Mouse (Mus musculus) testis, adult 2 months (tissue): ENCODE data around the gene Kifap3. TPM values are rescaled to one million over a fixed set of nuclear protein-coding genes. Genes with fewer than 3 reads are reported as not detected.

Experiments
- H3K27ac ChIP-seq: fragments of 200-500 bp; 2 replicates; pipeline ENCODE4 v1.5.1; 2012; ENCODE audit warnings: low read depth, low read length; ENCODE audit not compliant: control insufficient read depth, insufficient read depth
- H3K27me3 ChIP-seq: fragments of 200-500 bp; 2 replicates; pipeline ENCODE4 v1.6.1; 2012; ENCODE audit warnings: mild to moderate bottlenecking, low read length, moderate library complexity; ENCODE audit not compliant: control insufficient read depth, insufficient read depth
- H3K36me3 ChIP-seq: fragments of 200-500 bp; 2 replicates; pipeline ENCODE4 v1.6.1; 2012; ENCODE audit warnings: mild to moderate bottlenecking, low read length; ENCODE audit not compliant: control insufficient read depth, insufficient read depth
- H3K4me1 ChIP-seq: fragments of 200-500 bp; 2 replicates; pipeline ENCODE4 v1.6.1; 2012; ENCODE audit warnings: low read length; ENCODE audit not compliant: control insufficient read depth, insufficient read depth
- H3K4me3 ChIP-seq: fragments of 200-500 bp; 2 replicates; pipeline ENCODE4 v1.5.1; 2012; ENCODE audit warnings: low read depth, mild to moderate bottlenecking, low read length, moderate library complexity, mixed read lengths; ENCODE audit not compliant: control insufficient read depth
- CTCF ChIP-seq: fragments of 200-500 bp; IDR thresholded peaks from 2 replicates; pipeline ENCODE4 v1.5.1; 2012; ENCODE audit warnings: low read depth, mild to moderate bottlenecking, inconsistent platforms, low read length, moderate library complexity; ENCODE audit not compliant: control insufficient read depth, insufficient read depth, insufficient replicate concordance
- POLR2A ChIP-seq: fragments of 200-500 bp; IDR thresholded peaks from 2 replicates; pipeline ENCODE4 v1.6.1; 2012; ENCODE audit warnings: low read depth, mild to moderate bottlenecking, inconsistent platforms, low read length, moderate library complexity; ENCODE audit not compliant: control insufficient read depth
- polyA plus RNA-seq: library from polyadenylated mRNA; depleted of rRNA; stranded (reverse); fragments of >200 nt; gene quantifications from 2 replicates; pipeline ENCODE4 v1.2.3, GENCODE M21; 2012

Kifap3 gene
- polyA plus RNA-seq, 1 experiment = 62.6 TPM

GRCm38 (mm10) chr1:163898291-163898764 is 118.9 kb downstream of the Kifap3 start:
- no peak for TF ChIP-seq POLR2A
- TF ChIP-seq CTCF = no peak
- Histone ChIP-seq H3K4me3 (no peak overlapping the region), H3K27me3 (no peaks in the 10 kb centered on the region), H3K4me1 (no peaks in the 10 kb centered on the region), H3K36me3 (no peaks in the 10 kb centered on the region), H3K27ac (no peak overlapping the region)

GRCm38 (mm10) chr1:163899575-163899974 is 120.2 kb downstream of the Kifap3 start:
- no peaks in the 10 kb centered on the region for H3K36me3 ChIP-seq
- H3K27me3 ChIP-seq = no peaks in the 10 kb centered on the region
- TF ChIP-seq POLR2A = no peak
- no peak for TF ChIP-seq CTCF
- no peak overlapping the region for H3K4me3 ChIP-seq
- H3K4me1 ChIP-seq = no peaks in the 10 kb centered on the region
- H3K27ac ChIP-seq = no peak overlapping the region

DNA sequence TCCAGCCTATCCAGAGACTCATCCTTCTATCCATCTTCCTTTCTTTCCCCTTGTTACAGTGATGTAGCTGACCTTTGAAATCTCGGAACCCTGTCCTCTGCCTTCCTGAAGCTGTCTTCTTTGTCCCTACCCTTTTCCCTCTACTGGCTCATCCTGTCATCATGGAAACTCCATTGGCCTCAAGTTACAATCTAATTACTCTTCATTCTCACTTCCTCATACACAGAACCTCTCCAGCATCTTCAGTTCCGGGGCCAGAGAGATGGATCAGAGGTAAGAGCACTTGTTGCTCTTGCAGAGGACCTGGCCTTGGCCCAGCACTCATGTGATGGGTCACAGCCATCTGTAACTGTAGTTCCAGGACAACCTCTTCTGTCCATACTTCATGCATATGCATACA is 120.8 kb downstream of the Kifap3 start:
- TF ChIP-seq POLR2A (no peak), CTCF (no peak)
- no peaks in the 10 kb centered on the region for H3K27me3 ChIP-seq
- no peaks in the 10 kb centered on the region for H3K4me1 ChIP-seq
- no peak overlapping the region for H3K4me3 ChIP-seq
- no peak overlapping the region for H3K27ac ChIP-seq
- no peaks in the 10 kb centered on the region for H3K36me3 ChIP-seq

- H3K4me1 ChIP-seq = no peaks in the 10 kb centered on the region
- H3K4me3 ChIP-seq = no peak overlapping the region
- H3K36me3 ChIP-seq = no peaks in the 10 kb centered on the region
- H3K27me3 ChIP-seq = no peaks in the 10 kb centered on the region
- TF ChIP-seq POLR2A (no peak), CTCF (no peak)
- no peak overlapping the region for H3K27ac ChIP-seq
Measured at GRCm38 (mm10) chr1:163903411-163903810, 124.0 kb downstream of the Kifap3 start.

- H3K4me3 ChIP-seq = no peak overlapping the region
- H3K27ac ChIP-seq = no peak overlapping the region
- TF ChIP-seq POLR2A = no peak
- no peak for TF ChIP-seq CTCF
- no peaks in the 10 kb centered on the region for H3K36me3 ChIP-seq
- no peaks in the 10 kb centered on the region for H3K27me3 ChIP-seq
- no peaks in the 10 kb centered on the region for H3K4me1 ChIP-seq
Measured at GRCm38 (mm10) chr1:163907007-163907811, 127.8 kb downstream of the Kifap3 start.

- no peaks in the 10 kb centered on the region for H3K27me3 ChIP-seq
- TF ChIP-seq POLR2A (no peak), CTCF (no peak)
- H3K4me1 ChIP-seq = no peaks in the 10 kb centered on the region
- no peak overlapping the region for H3K4me3 ChIP-seq
- no peak overlapping the region for H3K27ac ChIP-seq
- H3K36me3 ChIP-seq = no peaks in the 10 kb centered on the region
Measured at GRCm38 (mm10) chr1:163908389-163908788, 129.0 kb downstream of the Kifap3 start.

- H3K27ac ChIP-seq = no peak overlapping the region
Measured at GRCm38 (mm10) chr1:163910343-163910742, 131.0 kb downstream of the Kifap3 start.

More at GRCm38 (mm10) chr1:163910343-163910742, 131.0 kb downstream of the Kifap3 start:
- no peaks in the 10 kb centered on the region for H3K4me1 ChIP-seq
- no peak overlapping the region for H3K4me3 ChIP-seq
- H3K27me3 ChIP-seq = no peaks in the 10 kb centered on the region
- no peak for TF ChIP-seq CTCF
- TF ChIP-seq POLR2A = no peak
- H3K36me3 ChIP-seq = no peaks in the 10 kb centered on the region
